Mouse (Mus musculus) urinary bladder, postnatal 14 days (tissue): Measurements from ENCODE around the gene Slc1a7.

Experiments
- DNase-seq: peaks from one replicate; pipeline ENCODE4 v3.0.0; 2021; ENCODE audit warnings: low spot score

Gene Slc1a7

GRCm38 (mm10) chr4:107969781-107970180, 1.6 kb downstream of the Slc1a7 start:
- DNase-seq = peak; percentile 33

GRCm38 (mm10) chr4:107971162-107971561, 3.0 kb downstream of the Slc1a7 start:
- DNase-seq = no peak

DNA sequence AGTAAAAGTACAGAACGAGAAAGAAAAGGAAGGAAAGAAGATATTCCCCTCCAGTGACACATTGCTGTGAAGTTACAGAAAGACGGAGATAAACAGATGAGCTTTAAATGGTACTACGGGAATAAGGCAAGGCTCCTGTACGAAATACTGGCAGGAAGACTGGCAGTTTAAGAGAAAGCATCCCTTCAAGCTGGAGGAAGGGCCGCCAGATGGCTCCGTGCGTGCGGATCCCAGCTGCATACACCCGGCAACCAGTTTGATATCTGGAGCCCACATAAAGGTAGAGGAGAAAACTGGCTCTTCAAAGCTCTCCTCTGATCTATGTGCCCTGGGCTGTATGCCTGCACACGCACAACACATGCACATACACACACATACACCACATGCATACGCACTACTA, 6.4 kb downstream of the Slc1a7 start:
- no peak for DNase-seq

DNA sequence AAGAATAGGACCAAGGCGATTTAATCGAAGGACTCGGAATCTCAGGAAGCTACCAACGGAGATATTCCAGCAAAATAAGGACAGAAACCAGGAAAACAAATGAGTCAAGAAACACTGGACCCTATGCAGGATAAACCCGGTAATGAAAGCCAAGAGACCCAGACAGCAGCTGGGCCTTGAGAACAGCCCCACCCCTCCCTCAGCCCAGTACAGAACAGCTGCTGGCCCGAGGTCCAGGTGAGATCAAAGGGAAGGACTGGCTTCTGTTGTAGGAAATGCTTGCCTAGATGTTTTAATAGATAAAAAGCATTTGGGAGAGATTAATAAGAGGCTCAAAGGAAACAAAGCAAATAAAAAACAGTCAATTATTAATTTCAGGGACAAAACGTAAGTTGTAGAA, 6.9 kb downstream of the Slc1a7 start:
- no peak for DNase-seq

- no peak for DNase-seq
Measured at GRCm38 (mm10) chr4:107977593-107977992, 9.5 kb downstream of the Slc1a7 start.

GRCm38 (mm10) chr4:107979530-107979929, 11.4 kb downstream of the Slc1a7 start:
- DNase-seq = no peak

DNA sequence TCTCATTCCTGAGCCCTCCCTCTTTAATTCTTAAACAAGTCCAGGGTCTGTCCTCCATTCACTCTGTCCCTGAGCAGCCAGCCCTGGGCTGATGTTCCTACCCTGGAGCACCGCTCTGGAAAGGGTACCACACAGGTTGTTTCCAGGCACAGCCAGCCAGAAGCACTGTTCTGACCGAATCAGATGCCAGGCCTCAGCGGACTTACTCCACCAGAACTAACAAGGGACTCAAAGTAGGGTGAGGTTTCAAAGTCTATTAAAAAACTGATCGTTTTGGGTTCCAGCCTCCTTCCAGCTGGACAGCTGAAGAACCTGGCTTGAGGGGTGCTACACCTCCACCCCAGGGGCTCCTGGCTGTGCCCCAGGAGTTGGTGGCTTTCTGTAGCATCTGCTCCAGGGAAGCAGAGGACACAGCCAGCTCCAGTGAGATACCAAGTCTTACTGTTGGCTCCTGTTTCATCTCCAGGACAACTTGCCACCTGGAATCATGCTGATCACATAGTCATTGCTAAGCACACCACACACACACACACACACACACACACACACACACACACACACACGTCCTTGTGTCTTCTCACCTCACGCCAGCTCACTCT, 12.0 kb downstream of the Slc1a7 start:
- no peak for DNase-seq

GRCm38 (mm10) chr4:107983717-107984116, 15.6 kb downstream of the Slc1a7 start:
- no peak for DNase-seq

- peak; percentile 84 for DNase-seq
Measured at GRCm38 (mm10) chr4:107984282-107984981, 16.3 kb downstream of the Slc1a7 start.

GRCm38 (mm10) chr4:107985812-107986211, 17.7 kb downstream of the Slc1a7 start:
- DNase-seq = no peak

GRCm38 (mm10) chr4:107986386-107987168, 18.4 kb downstream of the Slc1a7 start:
- no peak for DNase-seq

GRCm38 (mm10) chr4:107988931-107989330, 20.8 kb downstream of the Slc1a7 start:
- DNase-seq = no peak

DNA sequence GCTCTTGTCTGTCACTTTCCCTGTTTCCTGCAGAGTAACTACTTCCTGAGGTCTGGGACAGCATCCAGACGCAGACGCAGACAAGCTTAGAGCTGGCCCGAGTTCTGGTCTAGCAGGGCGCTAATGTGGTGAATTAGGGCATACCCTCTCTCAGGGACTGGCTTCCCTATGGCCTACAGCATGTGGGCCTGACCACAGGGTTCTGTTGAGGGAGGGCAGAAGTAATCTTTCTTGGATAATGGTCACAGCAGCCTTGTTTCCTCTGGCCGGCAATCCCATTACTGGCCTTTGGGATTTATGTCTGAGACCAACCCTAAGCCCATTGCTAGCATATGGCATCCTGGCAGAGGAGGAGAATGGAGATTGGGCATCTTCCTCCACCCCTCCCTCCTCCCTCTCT, 22.7 kb downstream of the Slc1a7 start:
- no peak for DNase-seq

GRCm38 (mm10) chr4:107991879-107992278, 23.7 kb downstream of the Slc1a7 start:
- DNase-seq = no peak

- no peak for DNase-seq
Measured at GRCm38 (mm10) chr4:107995011-107995410, 26.9 kb downstream of the Slc1a7 start.

DNA sequence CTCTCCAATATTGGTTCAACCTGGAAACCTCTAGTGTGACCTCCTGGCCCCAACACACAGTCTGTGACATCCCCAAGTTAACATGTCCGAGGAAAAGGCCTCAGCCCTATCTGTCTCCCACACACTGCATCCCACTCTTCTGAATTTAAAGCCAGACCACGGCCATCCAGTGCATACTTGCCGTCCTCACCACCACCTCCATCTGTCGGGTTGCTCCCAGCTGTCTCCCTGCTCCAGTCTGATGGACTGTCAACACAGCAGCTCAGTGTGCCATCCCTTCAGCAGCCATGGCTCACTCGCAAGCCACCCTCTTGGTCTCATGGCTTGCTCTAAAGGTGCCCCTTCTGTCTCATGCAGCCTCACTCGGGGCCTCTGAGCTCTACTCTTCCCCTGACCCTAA, 27.6 kb downstream of the Slc1a7 start:
- no peak for DNase-seq

DNA sequence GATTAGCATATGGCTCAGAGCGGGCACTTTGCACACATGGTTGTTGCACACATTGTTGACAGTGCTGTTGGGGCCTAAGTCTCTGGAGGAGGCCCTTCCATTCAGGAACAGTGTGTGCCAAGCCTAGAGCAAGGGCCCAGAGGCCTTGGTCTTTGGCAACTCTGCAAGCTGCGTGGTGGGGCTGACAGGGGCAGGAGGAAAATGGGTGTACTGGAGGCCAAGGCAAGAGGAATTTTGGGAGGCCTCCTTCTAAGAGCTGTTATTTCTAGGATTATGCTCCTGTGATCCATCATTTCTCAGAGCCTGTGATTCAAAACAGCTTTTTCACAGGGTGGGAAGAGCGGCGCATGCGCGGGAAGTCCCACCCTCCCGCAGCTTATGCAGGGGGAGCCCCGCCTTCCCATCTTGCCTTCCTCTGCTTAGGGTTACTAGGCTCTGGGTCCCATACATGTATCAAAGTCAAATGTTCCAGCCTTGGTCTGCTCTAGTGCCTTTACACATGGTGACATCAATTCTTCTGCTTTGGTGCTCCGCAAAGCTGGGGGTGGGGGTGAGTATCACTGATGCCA, 28.4 kb downstream of the Slc1a7 start:
- peak; percentile 43 for DNase-seq

DNA sequence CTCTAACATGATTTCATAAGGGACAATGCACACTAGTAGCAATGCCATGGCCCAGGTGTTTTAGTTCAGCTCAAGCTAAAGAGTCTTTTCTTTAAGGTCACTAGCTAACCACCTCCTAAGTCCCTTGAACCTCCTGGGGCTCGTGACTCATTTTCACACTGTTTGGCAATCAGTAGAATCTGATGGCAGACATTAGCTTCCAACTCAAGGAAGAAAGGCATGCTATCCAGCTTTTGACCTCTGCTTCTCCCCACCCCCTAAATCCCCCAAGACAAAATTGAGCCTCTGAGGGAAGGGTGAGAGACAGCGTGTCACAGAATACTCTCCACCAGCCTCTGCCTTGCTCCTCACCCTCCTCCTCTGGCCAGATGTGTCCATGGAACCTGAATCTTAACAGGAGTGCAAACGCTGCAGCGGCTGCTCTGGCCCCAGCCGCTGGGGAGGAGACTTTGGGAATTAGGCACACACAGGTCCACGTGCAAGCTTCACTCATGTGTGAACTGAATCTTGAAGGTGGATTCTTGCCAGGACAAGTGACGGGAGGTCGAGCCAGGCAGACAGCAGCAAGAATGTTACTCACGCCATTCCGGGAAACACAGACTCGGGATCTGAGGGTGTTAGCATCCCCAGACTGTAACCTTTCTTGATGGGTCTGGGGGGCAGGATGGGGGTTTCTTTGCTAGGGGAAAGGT, 30.7 kb downstream of the Slc1a7 start:
- peak; percentile 58 for DNase-seq

DNA sequence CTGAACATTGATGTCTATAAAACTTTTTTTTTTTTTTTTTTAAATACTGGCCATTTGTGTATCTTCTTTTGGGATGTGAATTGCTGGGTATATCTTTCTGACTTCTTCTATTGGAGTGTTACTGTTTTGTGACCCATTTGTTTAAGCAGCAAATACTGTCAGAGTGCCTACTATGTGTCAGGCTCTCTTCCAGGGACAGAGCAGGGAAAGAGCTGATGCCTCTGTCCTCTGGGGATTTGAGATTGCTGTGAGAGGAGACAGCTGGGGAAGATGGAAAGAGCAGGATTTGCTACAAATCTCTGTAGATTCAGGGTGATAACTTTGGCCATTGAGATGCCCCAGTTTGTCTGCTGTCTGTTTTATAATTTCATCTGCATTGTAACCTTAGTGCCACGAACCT, 31.2 kb downstream of the Slc1a7 start:
- peak; percentile 60 for DNase-seq

GRCm38 (mm10) chr4:108005328-108005727, 37.2 kb downstream of the Slc1a7 start:
- no peak for DNase-seq

DNA sequence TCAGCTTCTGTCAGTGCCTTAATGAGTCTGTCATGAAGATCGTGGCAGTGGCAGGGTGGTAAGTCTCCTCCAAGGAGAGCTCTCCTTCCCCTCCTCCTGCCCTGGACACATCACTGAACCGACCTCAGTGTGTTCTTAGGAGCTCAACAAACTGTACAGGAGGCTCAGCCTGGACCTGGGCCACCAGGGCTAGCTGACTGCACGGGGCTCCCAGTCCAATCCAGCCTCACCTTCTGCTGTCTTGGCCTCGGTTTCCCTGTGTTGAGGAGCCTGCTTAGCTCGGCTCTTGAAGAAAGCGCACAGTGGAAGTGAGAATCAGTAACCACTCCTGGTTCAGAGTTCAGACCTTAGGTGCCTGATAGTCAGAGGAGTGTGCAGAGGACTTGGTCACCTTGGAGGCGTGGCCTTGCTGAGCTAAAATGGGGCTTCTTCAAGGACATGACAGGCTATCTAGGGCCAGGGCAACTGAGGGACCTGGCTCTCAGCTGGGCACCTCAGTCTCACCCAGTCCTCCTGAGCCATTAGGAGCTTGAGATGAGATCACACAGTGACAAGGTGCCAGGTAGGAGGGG, 39.5 kb downstream of the Slc1a7 start:
- DNase-seq = no peak

DNA sequence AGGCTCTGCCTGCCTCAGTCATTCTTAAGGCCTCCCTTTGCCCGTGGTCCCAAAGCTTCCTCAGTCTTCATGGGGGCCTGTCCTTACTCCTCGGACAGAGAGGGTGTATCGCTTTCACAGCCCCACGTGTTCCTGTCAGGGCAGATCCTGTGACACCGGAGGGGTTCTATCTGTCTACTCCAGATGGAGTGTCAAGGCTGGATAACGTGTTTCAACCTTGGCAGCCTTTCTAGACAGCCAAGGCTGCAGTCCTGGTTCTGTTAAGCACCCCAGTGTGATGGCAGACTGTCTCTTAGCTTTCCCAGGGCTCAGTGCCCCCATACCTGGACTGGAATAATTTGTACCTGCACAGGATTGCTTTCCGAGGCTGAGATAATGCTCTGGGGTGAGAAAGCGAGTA, 40.4 kb downstream of the Slc1a7 start:
- DNase-seq = no peak
